Mouse (Mus musculus) B cell, adult 62 days (primary cell): ENCODE data around the gene Gm3033. TPM values are rescaled to one million over a fixed set of nuclear protein-coding genes. Genes with fewer than 3 reads are reported as not detected.

ENCODE experiments used
- total RNA-seq: library from RNA; stranded (reverse); gene quantifications from 4 replicates; pipeline ENCODE4 v1.2.4, GENCODE M21; 2023

Gm3033 gene
- not detected in 4 replicates for total RNA-seq

DNA sequence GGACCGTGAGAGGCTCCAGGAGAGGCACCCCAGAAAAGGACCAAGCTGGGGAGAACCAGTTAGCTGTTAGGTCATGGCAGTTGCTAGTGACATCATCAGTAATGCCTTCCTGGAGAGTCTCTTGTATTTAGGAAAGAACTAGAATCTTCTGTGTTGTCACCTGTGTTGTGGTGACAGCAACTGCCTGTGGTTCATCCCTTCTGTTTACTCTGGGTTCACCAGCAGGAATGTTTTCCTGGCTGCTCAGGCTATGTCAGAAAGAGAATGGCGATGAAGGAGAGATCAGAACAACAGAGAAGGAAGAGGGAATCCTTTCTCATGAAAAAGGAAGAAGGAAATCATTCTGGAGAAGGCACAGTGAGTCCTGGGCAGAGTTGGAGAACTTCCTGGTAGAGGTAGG is at the start of gene Gm3033:
Gm3033 (plus strand) TSS at position 301 of the 400 bp plus-strand sequence.

DNA sequence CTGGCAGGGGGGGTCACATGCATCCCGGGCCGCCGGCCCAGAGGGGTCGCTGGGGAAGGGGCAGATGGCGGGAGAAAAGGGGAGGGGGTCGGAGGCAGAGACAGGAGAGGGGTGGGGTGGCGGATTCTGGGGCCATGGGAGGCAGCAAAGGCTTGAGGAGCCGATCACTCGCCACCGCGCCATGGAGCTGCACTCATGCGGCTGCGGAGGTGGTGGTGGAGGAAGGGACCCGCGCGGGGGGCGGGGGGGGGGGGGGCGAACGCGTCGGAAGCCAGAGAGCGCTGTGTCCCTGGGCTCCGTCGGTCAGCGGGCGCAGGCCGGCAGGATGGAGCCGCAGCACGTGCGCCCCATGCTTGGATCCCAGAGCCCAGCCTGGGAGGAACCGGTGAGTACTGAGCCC is 36.3 kb upstream of the Gm3033 start, which contains the start of gene Gm3002:
Gm3002 (plus strand) TSS at position 301 of the 400 bp plus-strand sequence.

GRCm38 (mm10) chr14:3883872-3884271 is 37.8 kb downstream of the Gm3033 start, which contains the start of gene Gm2916:
Gene Gm2916 (plus strand): TSS chr14:3884172.

Other genes with a start within 250 kb of the Gm3033 start
- gene Gm3012, start 211.7 kb upstream of the Gm3033 start, total RNA-seq, result not detected in 4 replicates
- not detected in 4 replicates for gene Gm3020, start 194.2 kb upstream of the Gm3033 start, total RNA-seq
- not detected in 4 replicates for gene Gm3043, start 157.5 kb upstream of the Gm3033 start, total RNA-seq
- gene Gm3002, start 36.2 kb upstream of the Gm3033 start, total RNA-seq, result not detected in 4 replicates
- not detected in 4 replicates for gene Gm2916, start 37.9 kb downstream of the Gm3033 start, total RNA-seq
- gene Gm3029, start 85.5 kb downstream of the Gm3033 start, total RNA-seq, result not detected in 4 replicates
- not detected in 4 replicates for gene Gm3095, start 117.3 kb downstream of the Gm3033 start, total RNA-seq
- gene Gm3099, start 152.1 kb downstream of the Gm3033 start, total RNA-seq, result not detected in 4 replicates
- 0.33 TPM in 1 of 4 replicates, not detected in the others for gene Gm5796, start 177.7 kb downstream of the Gm3033 start, total RNA-seq
- not detected in 4 replicates for gene Gm3115, start 237.9 kb downstream of the Gm3033 start, total RNA-seq